8 mouse cellular contexts compared by ENCODE assay signal in the genomic region with DNA sequence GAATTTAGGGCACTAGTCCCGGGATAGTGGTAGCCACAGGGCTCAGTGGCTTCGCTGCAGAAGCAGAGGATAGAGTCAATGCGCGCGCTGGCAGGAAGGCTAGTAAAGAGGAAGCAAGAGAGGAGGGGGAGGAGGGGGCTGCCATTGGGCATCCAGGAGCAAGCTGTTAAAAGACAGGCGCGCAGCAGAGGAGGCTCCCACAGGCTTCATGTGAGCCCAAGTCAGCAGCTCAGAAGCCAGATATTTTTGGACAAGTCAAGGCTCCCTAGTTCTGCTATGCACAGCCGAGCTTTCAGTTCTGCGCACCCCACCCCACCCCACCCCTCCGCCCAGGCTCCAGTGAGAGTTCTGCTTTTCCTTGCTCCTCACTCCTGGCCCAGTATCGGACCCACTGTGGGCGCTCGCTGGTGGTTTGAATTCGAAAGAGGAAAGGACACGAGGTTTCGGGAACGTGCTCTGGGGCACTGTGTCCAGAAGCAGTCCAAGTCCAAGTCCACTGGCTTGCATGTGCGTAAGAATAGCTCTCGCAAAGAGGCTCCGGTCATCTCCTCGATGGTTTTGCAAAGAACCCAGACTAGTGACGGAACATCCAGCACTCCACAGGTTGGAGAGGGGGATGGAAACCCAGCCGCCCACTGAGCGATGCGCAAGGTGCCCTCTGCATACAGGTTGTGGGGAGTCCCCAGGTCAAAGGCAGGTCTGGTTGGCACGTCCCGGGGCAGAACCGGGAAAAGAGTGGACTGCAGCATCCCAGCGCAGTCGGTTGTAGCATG. TPM values are rescaled to one million over a fixed set of nuclear protein-coding genes. Genes with fewer than 3 reads are reported as not detected.
DNase-seq lines count a peak whose midpoint lies in the region; ATAC-seq and TF ChIP-seq lines count a peak whose summit lies in the region.

No protein-coding gene starts in this region.

- peak overlapping the region; percentile 80 for H3K9ac ChIP-seq in kidney, embryonic 14.5 days (ENCODE audit: low read depth, low read length)
- H3K9ac ChIP-seq in forebrain, embryonic 16.5 days (replicated peaks; ENCODE audit: low read depth, low read length) = peak overlapping the region; percentile 89
- peak overlapping the region; percentile 76 for H3K9ac ChIP-seq in hindbrain, postnatal 0 days (replicated peaks; ENCODE audit: low read length)
- peak overlapping the region; percentile 93 for H3K9ac ChIP-seq in liver, embryonic 15.5 days

- peak overlapping the region; percentile 97 for H3K4me2 ChIP-seq in kidney, embryonic 14.5 days (replicated peaks; ENCODE audit: low read depth, low read length)
- H3K4me2 ChIP-seq in forebrain, embryonic 16.5 days (ENCODE audit: low read length) = peak overlapping the region; percentile 100
- peak overlapping the region; percentile 99 for H3K4me2 ChIP-seq in hindbrain, postnatal 0 days (ENCODE audit: low read depth, low read length)
- peak overlapping the region; percentile 98 for H3K4me2 ChIP-seq in liver, embryonic 15.5 days
- peak overlapping the region; percentile 92 for H3K4me2 ChIP-seq in myocyte (ENCODE audit: low read depth)

- under 1% methylated on average over 30 of the region's 30 CpGs for WGBS in kidney, embryonic 14.5 days
- WGBS in forebrain, embryonic 16.5 days = 1% methylated on average over 30 of the region's 30 CpGs
- WGBS in hindbrain, postnatal 0 days = under 1% methylated on average over 30 of the region's 30 CpGs
- WGBS in liver, embryonic 15.5 days (ENCODE audit: insufficient replicate concordance) = under 1% methylated on average over 30 of the region's 30 CpGs

- H3K79me2 ChIP-seq in myocyte (ENCODE audit: control insufficient read depth, insufficient read depth) = peaks cover 28% of the 10 kb centered on the region

- peak; percentile 76 for ATAC-seq in kidney, embryonic 14.5 days (ENCODE audit: low FRiP score, low TSS enrichment)
- ATAC-seq in forebrain, embryonic 16.5 days = peak; percentile 48
- ATAC-seq in hindbrain, postnatal 0 days = peak; percentile 36
- peak; percentile 58 for ATAC-seq in liver, embryonic 15.5 days (ENCODE audit: insufficient read depth)

- no peak for TF ChIP-seq POLR2A in myocyte (IDR thresholded peaks at IDR 0.05; ENCODE audit: insufficient read length, low read depth)

- no peaks in the 10 kb centered on the region for H3K9me3 ChIP-seq in kidney, embryonic 14.5 days (ENCODE audit: control insufficient read depth, low read length)
- no peaks in the 10 kb centered on the region for H3K9me3 ChIP-seq in forebrain, embryonic 16.5 days (ENCODE audit: control insufficient read depth, low read length)
- H3K9me3 ChIP-seq in hindbrain, postnatal 0 days (ENCODE audit: low read length) = no peaks in the 10 kb centered on the region
- no peaks in the 10 kb centered on the region for H3K9me3 ChIP-seq in liver, embryonic 15.5 days (replicated peaks)

- H3K27ac ChIP-seq in kidney, embryonic 14.5 days (ENCODE audit: low read depth, low read length) = peak overlapping the region; percentile 42; the same call in 1 of the 2 replicates
- no peak overlapping the region for H3K27ac ChIP-seq in forebrain, embryonic 16.5 days (ENCODE audit: low read length)
- H3K27ac ChIP-seq in hindbrain, postnatal 0 days = peak overlapping the region; percentile 70; the same call in 1 of the 2 replicates
- H3K27ac ChIP-seq in liver, embryonic 15.5 days (replicated peaks) = peak overlapping the region; percentile 78

- H3K4me3 ChIP-seq in kidney, embryonic 14.5 days (ENCODE audit: low read length) = peak overlapping the region; percentile 78
- peak overlapping the region; percentile 80 for H3K4me3 ChIP-seq in forebrain, embryonic 16.5 days (replicated peaks; ENCODE audit: low read length)
- H3K4me3 ChIP-seq in hindbrain, postnatal 0 days (ENCODE audit: low read length) = peak overlapping the region; percentile 71
- H3K4me3 ChIP-seq in liver, embryonic 15.5 days (replicated peaks) = peak overlapping the region; percentile 85
- peak overlapping the region; percentile 77 for H3K4me3 ChIP-seq in myocyte

- no peaks in the 10 kb centered on the region for H3K27me3 ChIP-seq in kidney, embryonic 14.5 days (ENCODE audit: control insufficient read depth, insufficient read depth, low read length)
- H3K27me3 ChIP-seq in forebrain, embryonic 16.5 days (replicated peaks; ENCODE audit: control insufficient read depth, insufficient read depth, low read length) = no peaks in the 10 kb centered on the region
- H3K27me3 ChIP-seq in hindbrain, postnatal 0 days (ENCODE audit: insufficient read depth, low read length) = no peaks in the 10 kb centered on the region
- peaks cover 9% of the 10 kb centered on the region for H3K27me3 ChIP-seq in liver, embryonic 15.5 days
- no peaks in the 10 kb centered on the region for H3K27me3 ChIP-seq in myocyte (ENCODE audit: control insufficient read depth, insufficient read depth, insufficient read length)

- DNase-seq in kidney, adult 18-20 months = no peak
- peak; percentile 31 for DNase-seq in adrenal gland, postnatal 25 days
- peak; percentile 64 for DNase-seq in hindbrain, postnatal 0 days (ENCODE audit: low spot score)
- DNase-seq in thymus, postnatal 25 days = peak; percentile 58

- peak overlapping the region; percentile 64 for H3ac ChIP-seq in myocyte (ENCODE audit: control insufficient read depth, insufficient read length)

- H3K36me3 ChIP-seq in kidney, embryonic 14.5 days (ENCODE audit: control insufficient read depth, insufficient read depth, low read length) = no peaks in the 10 kb centered on the region
- H3K36me3 ChIP-seq in forebrain, embryonic 16.5 days (ENCODE audit: control insufficient read depth, insufficient read depth) = no peaks in the 10 kb centered on the region
- no peaks in the 10 kb centered on the region for H3K36me3 ChIP-seq in hindbrain, postnatal 0 days (ENCODE audit: insufficient read depth, low read length)
- peaks cover 16% of the 10 kb centered on the region for H3K36me3 ChIP-seq in liver, embryonic 15.5 days (replicated peaks)
- no peaks in the 10 kb centered on the region for H3K36me3 ChIP-seq in myocyte (ENCODE audit: control insufficient read depth, insufficient read depth)

- H3K4me1 ChIP-seq in kidney, embryonic 14.5 days (ENCODE audit: control insufficient read depth, insufficient read depth, low read length) = 0 out of 2 replicates have a peak, but pooled peaks cover 3% of the 10 kb centered on the region
- H3K4me1 ChIP-seq in forebrain, embryonic 16.5 days (replicated peaks; ENCODE audit: control insufficient read depth, insufficient read depth, low read length) = peaks cover 27% of the 10 kb centered on the region
- H3K4me1 ChIP-seq in hindbrain, postnatal 0 days (ENCODE audit: insufficient read depth, low read length) = peaks cover 4% of the 10 kb centered on the region; the same call in 1 of the 2 replicates
- H3K4me1 ChIP-seq in liver, embryonic 15.5 days (replicated peaks) = peaks cover 49% of the 10 kb centered on the region

- no peak for TF ChIP-seq CTCF in hindbrain, postnatal 0 days (IDR thresholded peaks at IDR 0.05; ENCODE audit: low read depth)

TF ChIP-seq in myocyte, 11 proteins besides CTCF, POLR2A, EP300 and RAD21:
- no peak for TF ChIP-seq TCF3 (IDR thresholded peaks at IDR 0.05; ENCODE audit: insufficient read length, low read depth)
- no peak for TF ChIP-seq CEBPB (IDR thresholded peaks at IDR 0.05; ENCODE audit: insufficient read depth, poor library complexity, severe bottlenecking)
- no peak for TF ChIP-seq MYOD1 (IDR thresholded peaks at IDR 0.05; ENCODE audit: control insufficient read depth in 1 of 3, insufficient read length in 2 of 3, low read depth in 2 of 3)
- no peak for TF ChIP-seq MAX (IDR thresholded peaks at IDR 0.05; ENCODE audit: low read depth)
- no peak for TF ChIP-seq TCF12 (IDR thresholded peaks at IDR 0.05; ENCODE audit: insufficient read depth, poor library complexity, severe bottlenecking)
- TF ChIP-seq E2F4 (IDR thresholded peaks at IDR 0.05; ENCODE audit: insufficient read depth) = no peak
- no peak for TF ChIP-seq REST (IDR thresholded peaks at IDR 0.05; ENCODE audit: insufficient read depth, insufficient read length)
- no peak for TF ChIP-seq USF1 (IDR thresholded peaks at IDR 0.05; ENCODE audit: low read depth)
- TF ChIP-seq MYOG (IDR thresholded peaks at IDR 0.05; ENCODE audit: control insufficient read depth in 1 of 3, insufficient read depth in 1 of 3, insufficient read length in 2 of 3, low read depth in 2 of 3) = no peak
- no peak for TF ChIP-seq SRF (IDR thresholded peaks at IDR 0.05; ENCODE audit: control insufficient read depth, insufficient read length, low read depth)
- TF ChIP-seq POLR2AphosphoS2 (IDR thresholded peaks at IDR 0.05; ENCODE audit: insufficient read length, low read depth) = no peak

RNA-seq across cellular contexts. Expression of gene Galnt10, which starts 0.8 kb away (rescaled TPM):
- polyA plus RNA-seq in kidney, embryonic 14.5 days (2014; fragmentation: Nextera tagmentation; extraction: Ambion mirVana) = 7.3 and 13.0 TPM in 2 replicates
- total RNA-seq in adrenal gland, postnatal 25 days (2021) = 52.7 and 55.6 TPM in 2 replicates
- polyA plus RNA-seq in forebrain, embryonic 16.5 days (2015; fragmentation: Nextera tagmentation; extraction: Ambion mirVana) = 12.8 and 13.3 TPM in 2 replicates
- total RNA-seq in hindbrain, postnatal 0 days (2014; rRNA removed) = 20.3 and 23.2 TPM in 2 replicates
- 10.5 and 10.9 TPM in 2 replicates for polyA plus RNA-seq in hindbrain, postnatal 0 days (2015; fragmentation: Nextera tagmentation; extraction: Ambion mirVana)
- 27.1 and 30.9 TPM in 2 replicates for polyA plus RNA-seq in liver, embryonic 15.5 days (2015; fragmentation: Nextera tagmentation; extraction: Ambion mirVana)
- 27.2 TPM for polyA plus RNA-seq in myocyte (2012; fragmentation: generic; extraction: Trizol)
